Mouse (Mus musculus): ENCODE data around the gene Cisd3. TPM values are rescaled to one million over a fixed set of nuclear protein-coding genes. Genes with fewer than 3 reads are reported as not detected.

Gene Cisd3
- polyA plus RNA-seq, 1 experiment from 2014 or later = 40.5 TPM

DNA sequence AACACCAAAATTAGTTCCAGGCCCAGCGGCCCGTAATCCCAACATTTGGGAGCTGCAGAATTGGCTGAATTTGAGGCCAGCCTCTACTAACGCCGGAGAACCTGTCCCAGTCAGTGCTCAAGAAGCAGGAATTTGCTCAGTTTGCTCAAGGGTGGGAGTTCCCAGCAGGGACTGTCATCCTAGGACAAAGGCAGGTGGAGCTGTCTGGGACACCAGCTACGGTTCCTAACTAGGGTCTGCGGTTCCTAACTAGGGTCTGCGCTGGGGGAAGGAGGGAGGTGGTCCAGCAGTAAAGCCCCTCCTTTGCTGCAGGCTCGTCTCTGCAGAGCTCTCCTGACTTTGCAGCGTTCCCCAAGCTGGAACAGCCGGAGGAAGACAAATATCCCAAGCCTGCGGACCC, 12.5 kb upstream of the Cisd3 start:
- no peak for ATAC-seq (ENCODE audit: insufficient number of reproducible peaks, low FRiP score)
- Histone ChIP-seq H3K27me3 (replicated peaks) (no peaks in the 10 kb centered on the region), H3K9me3 (replicated peaks) (no peaks in the 10 kb centered on the region), H3K27ac (ENCODE audit: poor library complexity, severe bottlenecking) (no peak overlapping the region), H3K4me1 (replicated peaks) (peaks cover 39% of the 10 kb centered on the region), H3K9ac (no peak overlapping the region), H3K36me3 (peaks cover 86% of the 10 kb centered on the region), H3K4me2 (no peak overlapping the region), H3K4me3 (no peak overlapping the region)
- 89% methylated on average over 11 of the region's 11 CpGs for WGBS

DNA sequence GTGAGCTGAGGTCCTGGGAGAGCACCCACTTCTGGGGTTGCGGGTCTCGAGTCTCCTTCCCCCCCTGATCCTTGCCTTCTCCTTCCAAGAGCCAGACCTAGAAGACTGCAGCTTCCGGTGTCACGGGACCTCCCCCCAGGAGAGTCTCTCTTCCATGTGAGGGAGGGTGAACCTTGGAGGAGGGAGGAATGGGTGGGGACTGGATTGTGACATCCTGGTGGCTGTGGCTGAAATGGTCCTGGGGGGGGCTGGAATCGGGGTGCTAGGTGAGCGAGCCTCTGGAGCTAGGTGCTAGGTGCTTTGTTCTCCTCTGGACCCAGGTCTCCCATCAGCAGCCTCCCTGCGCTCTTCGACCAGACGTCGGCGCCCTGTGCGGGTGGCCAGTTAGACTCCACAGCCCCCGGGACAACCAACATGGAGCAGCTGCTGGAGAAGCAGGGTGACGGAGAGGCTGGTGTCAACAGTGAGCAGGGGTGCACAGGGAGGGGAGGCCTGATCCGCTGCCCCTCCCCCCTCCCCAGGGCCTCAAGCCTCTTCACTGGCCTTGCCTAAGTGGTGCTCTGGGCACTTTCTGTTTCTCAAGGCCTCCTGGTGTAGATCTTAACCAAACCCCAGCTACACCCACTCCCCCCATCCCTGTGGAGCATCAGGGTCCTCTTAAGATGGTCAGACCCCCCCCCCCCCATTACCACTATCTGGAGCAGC, 9.4 kb upstream of the Cisd3 start:
- Histone ChIP-seq H3K4me3 (no peak overlapping the region), H3K4me1 (replicated peaks) (peaks cover 12% of the 10 kb centered on the region), H3K4me2 (no peak overlapping the region), H3K9ac (no peak overlapping the region), H3K36me3 (peaks cover 94% of the 10 kb centered on the region), H3K9me3 (replicated peaks) (no peaks in the 10 kb centered on the region), H3K27me3 (replicated peaks) (no peaks in the 10 kb centered on the region), H3K27ac (ENCODE audit: poor library complexity, severe bottlenecking) (no peak overlapping the region)
- ATAC-seq (ENCODE audit: insufficient number of reproducible peaks, low FRiP score) = no peak
- WGBS = 75% methylated on average over 15 of the region's 15 CpGs

DNA sequence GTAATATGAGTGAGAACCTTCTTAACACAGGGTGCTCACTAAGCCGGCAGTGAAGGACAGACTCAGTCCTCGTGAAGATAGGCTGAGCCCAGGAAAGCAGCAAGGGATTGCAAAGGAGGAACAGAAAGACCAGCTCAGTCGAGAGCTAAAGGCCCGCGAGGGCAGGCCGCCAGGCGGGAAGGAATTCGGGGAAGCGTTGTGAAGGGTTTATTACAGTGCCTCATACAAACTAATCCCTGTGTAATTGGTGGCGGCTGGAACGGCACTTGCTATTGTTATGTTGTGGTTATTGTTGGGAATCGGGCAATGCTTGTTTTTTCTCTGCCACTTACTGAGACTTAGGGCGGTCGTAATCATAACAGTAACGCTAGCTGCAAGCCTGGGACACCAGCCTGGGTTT, 8.2 kb upstream of the Cisd3 start:
- peaks cover 16% of the 10 kb centered on the region for H3K4me1 ChIP-seq (replicated peaks)
- no peak for ATAC-seq (ENCODE audit: insufficient number of reproducible peaks, low FRiP score)

DNA sequence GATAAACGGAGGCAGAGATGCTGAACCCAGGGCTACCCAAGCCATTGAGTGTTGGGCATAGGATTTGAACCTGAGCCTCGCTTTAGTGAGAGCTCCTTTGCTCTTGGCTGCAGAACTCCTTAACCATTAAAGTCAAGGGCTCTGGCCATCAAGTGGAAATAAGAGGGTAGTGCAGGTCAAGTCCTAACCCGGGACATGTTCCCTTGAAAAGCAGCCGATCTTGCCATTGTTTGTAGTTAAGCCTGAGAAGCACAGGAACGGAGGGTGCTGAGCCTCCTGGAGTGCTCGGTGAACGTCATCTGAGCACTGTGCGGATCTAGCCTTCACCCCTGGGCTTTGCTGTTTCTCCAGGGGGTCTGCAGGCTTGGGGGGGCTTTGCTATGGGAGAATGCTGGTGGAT, 7.8 kb upstream of the Cisd3 start:
- Histone ChIP-seq H3K4me3 (no peak overlapping the region), H3K9ac (no peak overlapping the region), H3K9me3 (replicated peaks) (no peaks in the 10 kb centered on the region), H3K4me1 (replicated peaks) (peaks cover 20% of the 10 kb centered on the region), H3K4me2 (no peak overlapping the region), H3K36me3 (peaks cover 93% of the 10 kb centered on the region), H3K27me3 (replicated peaks) (no peaks in the 10 kb centered on the region), H3K27ac (ENCODE audit: poor library complexity, severe bottlenecking) (no peak overlapping the region)
- 73% methylated on average over 8 of the region's 8 CpGs for WGBS
- ATAC-seq (ENCODE audit: insufficient number of reproducible peaks, low FRiP score) = 0 out of 2 replicates have a peak, but pooled peaks have one; percentile 3

More for the DNA sequence above, 8.2 kb upstream of the Cisd3 start:
- Histone ChIP-seq H3K9me3 (replicated peaks) (no peaks in the 10 kb centered on the region), H3K9ac (no peak overlapping the region), H3K4me3 (no peak overlapping the region), H3K4me2 (no peak overlapping the region), H3K27ac (ENCODE audit: poor library complexity, severe bottlenecking) (no peak overlapping the region), H3K36me3 (peaks cover 94% of the 10 kb centered on the region), H3K27me3 (replicated peaks) (no peaks in the 10 kb centered on the region)
- 79% methylated on average over 15 of the region's 15 CpGs for WGBS

DNA sequence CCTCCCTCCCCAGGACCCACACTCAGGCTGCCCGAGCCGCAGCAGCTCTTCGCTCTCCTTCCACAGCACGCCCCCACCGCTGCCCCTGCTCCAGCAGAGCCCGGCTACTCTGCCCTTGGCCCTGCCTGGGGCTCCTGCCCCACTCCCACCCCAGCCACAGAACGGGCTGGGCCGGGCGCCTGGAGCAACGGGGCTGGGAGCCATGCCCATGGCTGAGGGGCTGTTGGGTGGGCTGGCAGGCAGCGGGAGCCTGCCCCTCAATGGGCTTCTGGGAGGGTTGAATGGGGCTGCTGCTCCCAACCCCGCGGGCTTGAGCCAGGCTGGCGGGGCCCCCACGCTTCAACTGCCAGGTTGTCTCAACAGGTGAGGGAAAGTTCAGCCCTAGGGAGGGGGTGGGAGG, 7.3 kb upstream of the Cisd3 start:
- Histone ChIP-seq H3K4me3 (no peak overlapping the region), H3K4me2 (no peak overlapping the region), H3K9me3 (replicated peaks) (no peaks in the 10 kb centered on the region), H3K27me3 (replicated peaks) (no peaks in the 10 kb centered on the region), H3K9ac (no peak overlapping the region), H3K36me3 (peaks cover 90% of the 10 kb centered on the region), H3K4me1 (replicated peaks) (peaks cover 20% of the 10 kb centered on the region), H3K27ac (ENCODE audit: poor library complexity, severe bottlenecking) (no peak overlapping the region)
- 0 out of 2 replicates have a peak, but pooled peaks have one; percentile 6 for ATAC-seq (ENCODE audit: insufficient number of reproducible peaks, low FRiP score)
- 84% methylated on average over 15 of the region's 15 CpGs for WGBS

DNA sequence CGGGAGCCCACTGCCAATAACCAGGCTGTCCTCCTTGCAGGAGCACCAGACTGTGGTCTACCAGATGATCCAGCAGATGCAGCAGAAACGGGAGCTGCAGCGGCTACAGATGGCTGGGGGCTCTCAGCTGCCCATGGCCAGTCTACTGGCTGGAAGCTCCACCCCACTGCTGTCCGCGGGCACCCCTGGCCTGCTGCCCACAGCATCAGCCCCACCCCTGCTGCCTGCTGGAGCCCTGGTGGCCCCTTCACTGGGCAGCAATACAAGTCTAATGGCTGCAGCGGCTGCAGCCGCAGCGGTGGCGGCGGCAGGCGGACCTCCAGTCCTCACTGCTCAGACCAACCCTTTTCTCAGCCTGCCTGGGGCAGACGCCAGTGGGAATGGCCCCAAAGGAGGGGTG, 5.2 kb upstream of the Cisd3 start:
- no peak for ATAC-seq (ENCODE audit: insufficient number of reproducible peaks, low FRiP score)
- Histone ChIP-seq H3K4me3 (no peak overlapping the region), H3K4me1 (replicated peaks) (peaks cover 29% of the 10 kb centered on the region), H3K4me2 (no peak overlapping the region), H3K36me3 (peaks cover 71% of the 10 kb centered on the region), H3K27me3 (replicated peaks) (no peaks in the 10 kb centered on the region), H3K9ac (no peak overlapping the region; the same call in 1 of the 2 replicates), H3K27ac (ENCODE audit: poor library complexity, severe bottlenecking) (no peak overlapping the region), H3K9me3 (replicated peaks) (no peaks in the 10 kb centered on the region)
- 80% methylated on average over 12 of the region's 12 CpGs for WGBS

DNA sequence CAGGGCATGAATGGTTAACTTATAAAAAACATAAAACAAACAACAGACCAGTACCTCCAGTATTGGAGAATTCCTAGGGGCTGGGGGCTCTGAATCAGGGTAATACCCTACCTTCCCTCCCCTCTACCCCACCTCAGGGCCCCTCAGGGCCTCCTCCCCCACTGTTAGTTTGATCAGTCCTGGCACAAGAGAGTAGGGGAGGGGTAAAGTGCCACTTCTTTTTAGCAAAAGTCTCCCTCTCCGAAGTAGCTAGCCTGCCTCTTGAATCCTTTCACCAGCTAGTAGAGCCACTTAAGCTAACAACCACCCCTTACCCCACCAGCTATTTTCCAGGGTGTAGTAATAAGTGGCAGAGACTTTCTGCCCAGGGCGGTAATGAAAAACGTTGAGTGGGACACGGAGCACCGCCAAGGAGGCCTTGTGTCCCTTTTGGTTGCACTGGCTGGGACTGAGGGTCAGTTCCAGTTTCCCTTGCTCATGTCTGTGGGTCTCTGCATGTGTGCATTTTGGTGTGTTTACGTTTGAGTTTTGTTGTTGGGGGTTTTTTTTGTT, 3.0 kb upstream of the Cisd3 start:
- peaks cover 36% of the 10 kb centered on the region for H3K4me1 ChIP-seq (replicated peaks)
- no peak overlapping the region for H3K4me2 ChIP-seq
- H3K27ac ChIP-seq (ENCODE audit: poor library complexity, severe bottlenecking) = no peak overlapping the region
- no peak overlapping the region; the same call in 1 of the 2 replicates for H3K9ac ChIP-seq
- H3K9me3 ChIP-seq (replicated peaks) = no peaks in the 10 kb centered on the region
- H3K27me3 ChIP-seq (replicated peaks) = no peaks in the 10 kb centered on the region
- 68% methylated on average over 6 of the region's 6 CpGs for WGBS
- peaks cover 51% of the 10 kb centered on the region for H3K36me3 ChIP-seq
- ATAC-seq (ENCODE audit: insufficient number of reproducible peaks, low FRiP score) = no peak
- no peak overlapping the region for H3K4me3 ChIP-seq

DNA sequence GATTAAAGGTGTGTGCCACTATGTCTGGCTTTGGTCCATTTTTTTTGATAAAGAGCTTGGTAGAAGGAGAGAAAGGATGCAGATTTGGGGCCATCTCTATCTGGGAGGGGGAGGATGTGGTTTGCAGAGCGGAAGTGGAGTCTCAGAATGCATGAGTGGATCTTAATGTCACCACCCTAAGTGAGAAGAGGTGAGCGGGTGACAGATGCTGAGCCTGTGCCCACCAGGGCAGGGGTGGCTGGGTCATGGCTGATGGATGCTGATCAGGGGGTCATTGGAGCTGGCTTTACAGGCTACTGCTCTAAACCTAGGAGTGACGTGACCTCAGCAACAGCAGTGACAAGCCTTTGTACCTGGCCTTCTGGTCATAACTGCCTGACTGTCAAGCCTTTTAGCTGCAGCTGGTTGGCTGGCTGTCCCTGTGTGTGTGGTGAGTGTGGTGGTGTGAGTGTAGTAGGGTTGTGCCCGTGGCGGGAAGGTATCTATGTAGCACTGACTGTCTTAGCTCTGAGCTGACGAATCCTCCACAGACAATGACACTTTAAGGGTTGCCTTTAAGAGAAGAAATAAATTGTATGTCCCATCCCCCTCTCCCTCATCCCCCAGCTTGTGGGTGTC, 1.5 kb upstream of the Cisd3 start:
- Histone ChIP-seq H3K27ac (ENCODE audit: poor library complexity, severe bottlenecking) (no peak overlapping the region), H3K4me3 (no peak overlapping the region), H3K27me3 (replicated peaks) (no peaks in the 10 kb centered on the region), H3K36me3 (peaks cover 52% of the 10 kb centered on the region), H3K9me3 (replicated peaks) (no peaks in the 10 kb centered on the region), H3K9ac (no peak overlapping the region), H3K4me2 (no peak overlapping the region), H3K4me1 (replicated peaks) (peaks cover 36% of the 10 kb centered on the region)
- ATAC-seq (ENCODE audit: insufficient number of reproducible peaks, low FRiP score) = no peak
- WGBS = 86% methylated on average over 6 of the region's 6 CpGs

DNA sequence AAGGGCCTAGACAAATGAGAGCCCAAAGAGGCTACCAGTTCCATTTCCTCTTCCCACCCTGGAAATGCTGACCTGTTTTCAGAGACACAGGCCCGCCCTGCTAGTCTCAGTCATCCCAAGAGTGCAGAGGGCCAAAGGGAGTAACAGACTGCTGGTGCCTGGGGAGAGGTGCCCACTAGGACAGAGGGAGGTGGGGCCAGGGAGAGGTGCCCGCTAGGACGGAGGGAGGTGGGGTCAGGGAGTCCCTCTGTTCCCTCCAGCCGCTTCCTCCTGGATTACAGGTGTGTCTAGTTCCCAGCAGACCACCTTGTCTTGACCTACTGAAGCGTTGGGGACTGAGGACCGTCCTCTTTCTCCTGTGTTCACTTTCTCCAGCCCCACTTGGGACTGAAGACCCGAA, 860 bp upstream of the Cisd3 start:
- peaks cover 36% of the 10 kb centered on the region for H3K4me1 ChIP-seq (replicated peaks)
- 42% methylated on average over 7 of the region's 7 CpGs for WGBS
- 0 out of 2 replicates have a peak overlapping the region, but pooled peaks have one; percentile 81 for H3K4me2 ChIP-seq
- H3K36me3 ChIP-seq = peaks cover 52% of the 10 kb centered on the region
- H3K4me3 ChIP-seq = no peak overlapping the region
- no peaks in the 10 kb centered on the region for H3K9me3 ChIP-seq (replicated peaks)
- peak overlapping the region; percentile 55; the same call in 1 of the 2 replicates for H3K27ac ChIP-seq (ENCODE audit: poor library complexity, severe bottlenecking)
- no peak for ATAC-seq (ENCODE audit: insufficient number of reproducible peaks, low FRiP score)
- no peak overlapping the region for H3K9ac ChIP-seq
- no peaks in the 10 kb centered on the region for H3K27me3 ChIP-seq (replicated peaks)

DNA sequence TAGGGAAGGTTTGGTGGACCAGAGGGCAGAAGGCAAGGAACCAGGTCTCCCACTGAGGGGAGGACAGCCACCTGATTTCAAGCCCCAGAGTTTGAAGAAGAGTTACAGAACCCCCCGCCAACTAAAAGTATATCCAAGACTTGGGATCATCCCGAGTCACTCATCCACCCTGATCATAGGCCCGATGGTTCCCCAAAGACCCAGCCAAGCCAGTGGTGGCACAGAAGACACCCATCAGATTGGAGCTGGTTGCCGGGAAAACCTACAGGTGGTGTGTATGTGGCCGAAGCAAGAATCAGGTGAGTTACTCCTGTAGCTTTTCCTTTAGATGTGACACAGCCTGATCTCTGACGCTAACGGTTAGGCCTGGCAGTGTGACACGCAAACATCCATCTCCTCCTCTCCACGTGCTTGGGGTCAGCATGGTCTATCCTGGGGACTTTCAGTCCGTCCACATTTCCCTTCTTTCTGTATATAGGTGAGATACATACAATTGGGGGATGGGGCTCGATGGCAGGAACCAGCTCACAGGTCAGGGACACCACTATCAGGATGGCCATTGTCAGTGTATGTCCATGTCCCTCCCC, 789 bp downstream of the Cisd3 start:
- Histone ChIP-seq H3K9ac (peak overlapping the region; percentile 64), H3K36me3 (peaks cover 54% of the 10 kb centered on the region), H3K9me3 (replicated peaks) (no peaks in the 10 kb centered on the region), H3K4me3 (peak overlapping the region; percentile 39), H3K27me3 (replicated peaks) (no peaks in the 10 kb centered on the region), H3K4me1 (replicated peaks) (peaks cover 32% of the 10 kb centered on the region), H3K4me2 (peak overlapping the region; percentile 81), H3K27ac (ENCODE audit: poor library complexity, severe bottlenecking) (no peak overlapping the region; the same call in 1 of the 2 replicates)
- ATAC-seq (ENCODE audit: insufficient number of reproducible peaks, low FRiP score) = no peak
- 65% methylated on average over 11 of the region's 11 CpGs for WGBS

DNA sequence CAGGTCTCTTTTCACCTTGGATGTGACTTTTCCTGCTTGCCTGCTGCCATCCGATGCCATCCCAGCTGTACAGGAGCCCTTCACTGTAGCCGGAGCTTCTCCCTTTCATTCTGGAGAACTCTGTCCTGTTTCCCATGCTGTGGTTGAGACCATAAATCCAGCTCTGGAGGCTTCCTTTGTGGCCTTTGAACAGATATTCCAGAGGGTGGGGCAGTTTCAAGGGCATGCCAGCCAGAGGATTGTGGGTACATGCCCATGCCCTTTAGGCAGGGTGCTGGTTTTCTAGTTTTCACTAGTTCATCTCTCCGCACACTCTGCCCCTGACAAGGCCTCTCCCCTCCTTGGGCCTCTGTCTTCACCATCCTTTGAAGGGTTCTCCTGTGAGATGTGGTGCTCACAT, 1.4 kb downstream of the Cisd3 start:
- Histone ChIP-seq H3K9ac (peak overlapping the region; percentile 64), H3K27me3 (replicated peaks) (no peaks in the 10 kb centered on the region), H3K9me3 (replicated peaks) (no peaks in the 10 kb centered on the region), H3K36me3 (peaks cover 54% of the 10 kb centered on the region), H3K4me3 (0 out of 2 replicates have a peak overlapping the region, but pooled peaks have one; percentile 39), H3K4me1 (replicated peaks) (peaks cover 30% of the 10 kb centered on the region), H3K4me2 (peak overlapping the region; percentile 81; the same call in 1 of the 2 replicates), H3K27ac (ENCODE audit: poor library complexity, severe bottlenecking) (no peak overlapping the region)
- 89% methylated on average over 3 of the region's 3 CpGs for WGBS
- ATAC-seq (ENCODE audit: insufficient number of reproducible peaks, low FRiP score) = no peak
